Mouse (Mus musculus) limb, embryonic 13.5 days (tissue): ENCODE measurements around the gene Atm. TPM values are rescaled to one million over a fixed set of nuclear protein-coding genes. Genes with fewer than 3 reads are reported as not detected.
A peak's percentile ranks its signal among the peaks of the same experiment; 100 is the strongest.

Experiments
- ATAC-seq: fragments of 200-750 bp; cut with Nextera tagmentation; 2 replicates; pipeline ENCODE4 v1.8.0; 2017; ENCODE audit warnings: low read depth, moderate number of reproducible peaks, moderate TSS enrichment; ENCODE audit not compliant: low FRiP score
- H3K27ac ChIP-seq: fragments of 300-500 bp; sonication (generic); 2 replicates; pipeline ENCODE4 v1.5.1; 2015; ENCODE audit warnings: inconsistent platforms, mild to moderate bottlenecking, moderate library complexity
- H3K27me3 ChIP-seq: fragments of 300-500 bp; sonication (generic); 2 replicates; pipeline ENCODE4 v1.6.1; 2015; ENCODE audit warnings: mild to moderate bottlenecking, inconsistent platforms
- H3K36me3 ChIP-seq: fragments of 300-500 bp; sonication (generic); 2 replicates; pipeline ENCODE4 v1.6.1; 2015; ENCODE audit warnings: inconsistent platforms, mild to moderate bottlenecking, moderate library complexity
- H3K4me1 ChIP-seq: fragments of 300-500 bp; sonication (generic); 2 replicates; pipeline ENCODE4 v1.6.1; 2015; ENCODE audit warnings: inconsistent platforms
- H3K4me2 ChIP-seq: fragments of 300-500 bp; sonication (generic); replicated peaks from 2 replicates; pipeline ENCODE4 v1.6.1; 2015; ENCODE audit warnings: inconsistent platforms, mild to moderate bottlenecking, moderate library complexity
- H3K4me3 ChIP-seq: fragments of 300-500 bp; sonication (generic); 2 replicates; pipeline ENCODE4 v1.5.1; 2015; ENCODE audit warnings: moderate library complexity, mild to moderate bottlenecking, inconsistent platforms
- H3K9ac ChIP-seq: fragments of 300-500 bp; sonication (generic); 2 replicates; pipeline ENCODE4 v1.6.1; 2015; ENCODE audit warnings: mild to moderate bottlenecking, inconsistent platforms
- H3K9me3 ChIP-seq: fragments of 300-500 bp; sonication (generic); 2 replicates; pipeline ENCODE4 v1.6.1; 2016; ENCODE audit warnings: inconsistent platforms
- WGBS: fragments of 180-500 bp; shearing (Covaris S2); methylation state at CpG from one replicate; pipeline ENCODE4 v1.1.7; 2015; 5-methylcytosine and 5-hydroxymethylcytosine counted together
- polyA plus RNA-seq: library from polyadenylated mRNA; unstranded; fragments of >200 nt; fragmentation: Nextera tagmentation; extraction: Ambion mirVana; gene quantifications from 2 replicates; pipeline ENCODE4 v1.2.1, GENCODE M21; 2015

Atm gene
- 16.4 and 18.9 TPM in 2 replicates for polyA plus RNA-seq

DNA sequence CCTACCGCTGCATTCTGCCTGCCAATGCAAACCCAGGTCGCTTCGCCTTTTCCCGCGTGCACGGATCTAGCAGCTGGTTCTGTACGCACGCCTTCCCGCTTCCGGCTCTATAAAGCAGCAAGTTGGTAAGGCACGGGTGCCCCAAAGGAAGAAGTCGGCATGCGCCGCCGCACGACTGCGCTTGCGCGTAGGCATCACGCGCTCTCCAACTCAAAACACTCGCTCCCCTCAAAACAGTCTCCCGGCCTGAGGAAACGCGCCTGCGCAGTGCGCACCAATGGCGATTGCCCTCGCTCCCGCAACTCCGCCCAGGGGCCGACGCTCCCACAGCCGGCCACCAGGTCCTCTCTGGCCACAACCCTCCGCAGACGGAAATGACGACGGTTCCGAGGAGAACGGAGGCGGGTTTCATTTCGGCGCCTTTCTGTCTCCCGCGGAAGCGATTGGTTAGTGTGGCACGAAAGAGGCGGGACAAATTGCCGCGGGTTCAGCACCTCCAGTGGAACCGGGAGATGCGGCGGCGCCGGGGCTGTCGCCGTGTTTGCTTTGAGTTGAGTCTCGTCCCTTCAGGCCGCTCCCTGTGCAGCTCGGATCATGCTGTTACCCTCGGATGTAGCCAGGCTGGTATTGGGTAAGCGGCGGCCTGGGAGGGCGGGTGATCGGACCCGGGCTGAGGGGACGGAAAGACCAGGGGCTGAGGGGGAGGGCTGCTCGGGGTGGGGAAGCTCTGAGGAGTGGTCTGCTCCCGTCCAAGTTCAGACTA is at the start of gene Atm, which contains the start of gene Npat:
Atm (minus strand) TSS at position 183 of the 763 bp plus-strand sequence.
Npat (plus strand) TSS at position 490 of the 763 bp plus-strand sequence.
- Histone ChIP-seq H3K4me2 (peak within 1 kb of the TSS; percentile 90), H3K27ac (peak within 1 kb of the TSS; percentile 92), H3K9ac (peak within 1 kb of the TSS; percentile 93), H3K4me1 (peaks cover 28% of the 10 kb centered on the region), H3K4me3 (peak within 1 kb of the TSS; percentile 92), H3K36me3 (peaks cover 3% of the 10 kb centered on the region; the same call in 1 of the 2 replicates), H3K27me3 (no peaks in the 10 kb centered on the region), H3K9me3 (no peaks in the 10 kb centered on the region)
- peak; percentile 100 for ATAC-seq
- under 1% methylated on average over 69 of the region's 69 CpGs for WGBS

DNA sequence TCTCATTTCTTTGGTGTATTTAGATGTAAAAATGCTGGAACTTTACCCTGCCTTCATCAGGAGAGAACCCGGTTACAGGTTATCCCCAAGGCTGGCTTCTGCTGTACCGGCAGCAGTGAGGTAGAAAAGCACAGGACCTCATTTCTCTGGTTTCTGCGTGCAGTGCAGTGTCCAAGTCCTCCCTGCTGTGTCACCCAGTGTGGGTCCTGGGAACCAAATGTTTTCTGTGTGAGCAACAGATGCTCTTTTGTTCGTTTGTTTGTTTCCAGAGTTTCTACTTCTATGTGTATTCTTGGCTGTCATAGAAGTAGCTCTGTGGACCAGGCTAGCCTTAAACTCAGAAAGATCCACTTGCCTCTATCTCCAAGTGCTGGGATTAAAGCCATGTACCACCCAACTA is 45.3 kb upstream of the Atm start:
- Histone ChIP-seq H3K4me1 (no peaks in the 10 kb centered on the region), H3K4me3 (no peak overlapping the region), H3K36me3 (peaks cover 82% of the 10 kb centered on the region), H3K9ac (no peak overlapping the region), H3K27ac (no peak overlapping the region), H3K27me3 (no peaks in the 10 kb centered on the region), H3K4me2 (no peak overlapping the region), H3K9me3 (no peaks in the 10 kb centered on the region)
- 84% methylated on average over 4 of the region's 4 CpGs for WGBS
- no peak for ATAC-seq

DNA sequence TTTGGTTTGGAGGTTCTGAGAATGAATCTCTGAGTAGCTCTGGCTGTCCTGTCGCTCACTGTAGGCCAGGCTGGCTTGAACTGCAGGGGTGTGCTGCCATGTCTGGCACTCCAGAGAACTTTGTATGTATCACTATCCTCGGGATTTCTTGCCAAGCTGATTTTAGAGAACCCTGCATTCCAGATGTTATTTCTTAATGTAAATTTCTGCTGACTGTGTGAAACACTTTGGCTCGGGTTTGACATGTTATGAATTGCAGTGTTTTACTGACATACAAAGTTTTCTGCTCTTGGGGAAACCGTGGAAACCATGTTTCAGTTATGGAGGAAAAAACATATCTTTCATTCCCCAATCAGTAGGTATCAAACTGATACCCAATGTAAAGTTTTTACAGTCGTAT is 39.2 kb upstream of the Atm start:
- Histone ChIP-seq H3K4me3 (no peak overlapping the region), H3K9me3 (no peaks in the 10 kb centered on the region), H3K4me1 (no peaks in the 10 kb centered on the region), H3K9ac (no peak overlapping the region), H3K27ac (no peak overlapping the region), H3K4me2 (no peak overlapping the region), H3K27me3 (no peaks in the 10 kb centered on the region), H3K36me3 (peaks cover 67% of the 10 kb centered on the region)
- ATAC-seq = no peak
- 85% methylated on average over 5 of the region's 5 CpGs for WGBS

DNA sequence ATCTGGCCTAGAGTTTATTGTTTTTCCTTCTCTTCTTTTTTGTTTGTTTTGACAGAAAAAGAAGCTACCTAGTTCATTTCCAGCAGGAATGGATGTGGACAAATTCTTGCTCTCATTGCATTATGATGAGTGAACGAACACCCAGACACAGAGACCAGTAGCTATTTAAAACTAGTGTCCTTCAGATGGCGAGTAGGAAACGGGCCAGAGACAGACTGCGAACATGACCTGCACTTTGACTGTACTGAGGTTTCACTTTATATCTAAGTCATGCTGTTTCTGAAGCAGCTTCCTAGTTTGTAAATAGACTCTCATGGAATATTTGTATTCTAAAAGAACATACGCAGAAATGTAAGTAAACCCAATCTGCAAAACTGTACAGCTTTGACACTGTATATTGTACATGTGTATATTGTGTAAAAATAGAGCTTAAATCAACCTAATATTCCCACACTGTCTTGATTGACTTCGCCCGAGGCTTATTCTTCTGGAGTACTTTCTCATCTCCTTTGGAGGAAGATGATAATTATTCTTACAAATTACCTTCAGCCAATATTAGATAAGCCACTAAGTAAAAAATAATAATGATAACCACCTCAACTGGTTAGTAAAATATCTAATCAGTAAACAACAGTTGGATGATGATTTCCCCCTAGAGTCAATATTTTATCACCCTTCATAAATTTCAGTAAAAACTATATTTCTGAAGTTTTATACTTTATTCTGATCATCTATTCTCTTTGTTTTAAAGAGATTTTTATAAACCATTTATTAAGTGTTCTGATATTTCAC is 36.2 kb upstream of the Atm start:
- Histone ChIP-seq H3K27me3 (no peaks in the 10 kb centered on the region), H3K27ac (no peak overlapping the region), H3K4me2 (no peak overlapping the region), H3K9me3 (no peaks in the 10 kb centered on the region), H3K9ac (no peak overlapping the region), H3K4me3 (no peak overlapping the region), H3K36me3 (peaks cover 67% of the 10 kb centered on the region), H3K4me1 (no peaks in the 10 kb centered on the region)
- ATAC-seq = no peak
- 94% methylated on average over 7 of the region's 7 CpGs for WGBS

DNA sequence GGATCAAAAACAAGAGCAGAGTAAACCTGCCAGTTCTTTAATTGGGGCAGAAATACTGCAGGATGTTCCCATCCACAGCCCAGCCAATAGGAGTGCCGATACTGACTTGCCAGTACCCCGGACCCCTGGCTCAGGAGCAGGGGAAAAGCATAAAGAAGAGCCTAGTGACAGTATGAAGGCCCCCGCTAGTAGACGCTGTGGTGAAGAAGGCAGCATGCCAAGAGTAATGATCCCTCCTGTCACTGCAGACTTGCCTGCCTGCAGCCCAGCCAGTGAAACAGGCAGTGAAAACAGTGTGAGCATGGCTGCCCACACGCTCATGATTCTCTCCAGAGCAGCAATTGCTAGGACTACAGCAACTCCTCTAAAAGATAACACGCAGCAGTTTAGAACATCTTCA is 34.1 kb upstream of the Atm start:
- no peak for ATAC-seq
- 55% methylated on average over 6 of the region's 6 CpGs for WGBS
- no peak overlapping the region for H3K27ac ChIP-seq
- H3K27me3 ChIP-seq = no peaks in the 10 kb centered on the region
- H3K4me2 ChIP-seq = no peak overlapping the region
- no peak overlapping the region for H3K9ac ChIP-seq
- H3K36me3 ChIP-seq = peaks cover 68% of the 10 kb centered on the region
- no peaks in the 10 kb centered on the region for H3K4me1 ChIP-seq
- no peak overlapping the region for H3K4me3 ChIP-seq
- no peaks in the 10 kb centered on the region for H3K9me3 ChIP-seq

DNA sequence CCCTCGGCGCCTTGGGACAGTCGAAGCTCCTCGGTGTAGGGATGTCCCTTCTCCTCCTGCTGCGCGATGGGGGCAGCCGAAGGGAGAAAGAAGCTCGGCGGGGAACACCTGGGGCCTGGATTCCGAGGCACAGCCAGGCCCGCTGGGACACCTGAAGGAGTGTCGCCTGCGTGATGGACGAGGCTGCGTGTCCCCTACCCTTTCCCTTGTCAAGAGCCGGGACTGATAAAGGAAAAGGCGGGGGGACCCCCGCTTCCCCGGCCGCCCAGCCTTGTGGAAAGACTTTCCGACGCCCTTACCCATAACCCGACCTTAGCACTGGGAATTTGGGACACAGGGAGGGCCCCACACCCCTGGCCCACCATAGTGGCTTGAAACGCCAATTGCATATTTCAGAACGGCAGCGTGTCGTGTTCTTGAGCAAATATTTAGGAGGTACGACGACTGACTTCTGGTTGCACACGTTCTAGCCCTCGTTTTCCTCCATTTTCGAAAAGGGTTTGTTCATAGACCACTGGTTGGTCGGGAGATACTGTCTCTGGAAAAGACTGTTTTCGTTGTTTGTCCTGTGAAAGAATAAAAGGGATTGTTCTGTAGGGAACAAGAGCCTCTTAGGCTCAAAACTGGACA is 911 bp upstream of the Atm start:
- peak overlapping the region; percentile 93 for H3K9ac ChIP-seq
- peaks cover 28% of the 10 kb centered on the region for H3K4me1 ChIP-seq
- no peaks in the 10 kb centered on the region for H3K27me3 ChIP-seq
- no peaks in the 10 kb centered on the region for H3K9me3 ChIP-seq
- ATAC-seq = no peak; the same call in 1 of the 2 replicates
- peak overlapping the region; percentile 92 for H3K27ac ChIP-seq
- WGBS = under 1% methylated on average over 32 of the region's 34 CpGs
- H3K36me3 ChIP-seq = no peaks in the 10 kb centered on the region
- H3K4me3 ChIP-seq = peak overlapping the region; percentile 92
- H3K4me2 ChIP-seq = peak overlapping the region; percentile 78

DNA sequence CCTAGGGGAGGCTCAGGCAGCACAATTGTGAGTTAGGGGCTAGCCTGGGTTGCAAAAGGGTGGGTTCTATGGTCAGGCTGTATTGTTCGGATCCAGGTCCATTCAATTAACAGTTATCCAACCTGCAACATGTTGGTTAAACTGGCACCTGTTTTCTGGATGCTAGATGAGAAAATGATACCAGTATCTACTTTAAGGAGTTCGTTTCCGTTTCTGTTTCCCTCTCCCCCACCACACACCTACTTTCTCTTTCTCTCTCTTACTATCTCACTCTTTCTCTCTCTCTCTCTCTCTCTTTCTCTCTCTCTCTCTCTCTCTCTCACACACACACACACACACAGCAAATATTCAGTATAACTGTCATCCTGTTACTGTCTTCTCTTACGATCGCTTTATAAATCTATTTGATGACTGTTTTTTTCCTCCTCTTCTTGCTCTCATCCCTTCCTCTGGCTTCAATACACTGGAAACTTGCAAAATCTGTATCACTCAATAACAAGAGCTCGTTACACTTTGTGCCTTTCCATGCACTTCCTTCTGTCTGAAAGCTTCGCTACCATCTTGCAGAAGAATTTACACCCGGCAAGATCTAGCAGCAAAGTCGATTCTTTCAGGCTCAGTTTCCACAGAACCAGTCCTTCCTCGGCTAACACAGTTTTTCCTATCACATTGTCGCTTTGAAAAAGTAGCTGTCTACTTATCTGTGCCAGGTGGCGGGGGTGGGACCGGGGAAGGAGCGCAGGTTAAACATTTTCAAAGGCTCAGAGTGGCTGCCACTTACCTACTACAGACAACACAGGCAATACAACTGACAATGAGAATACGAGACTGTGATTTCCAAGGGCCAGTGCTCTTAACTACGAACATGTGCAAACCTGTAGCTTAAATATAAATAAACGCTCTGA is 872 bp downstream of the Atm start:
- peak overlapping the region; percentile 79 for H3K27ac ChIP-seq
- no peaks in the 10 kb centered on the region for H3K9me3 ChIP-seq
- 14% methylated on average over 17 of the region's 17 CpGs for WGBS
- ATAC-seq = no peak
- H3K4me3 ChIP-seq = peak overlapping the region; percentile 92
- H3K4me2 ChIP-seq = peak overlapping the region; percentile 90
- peak overlapping the region; percentile 77 for H3K9ac ChIP-seq
- peaks cover 12% of the 10 kb centered on the region for H3K36me3 ChIP-seq
- peaks cover 28% of the 10 kb centered on the region for H3K4me1 ChIP-seq
- H3K27me3 ChIP-seq = no peaks in the 10 kb centered on the region

DNA sequence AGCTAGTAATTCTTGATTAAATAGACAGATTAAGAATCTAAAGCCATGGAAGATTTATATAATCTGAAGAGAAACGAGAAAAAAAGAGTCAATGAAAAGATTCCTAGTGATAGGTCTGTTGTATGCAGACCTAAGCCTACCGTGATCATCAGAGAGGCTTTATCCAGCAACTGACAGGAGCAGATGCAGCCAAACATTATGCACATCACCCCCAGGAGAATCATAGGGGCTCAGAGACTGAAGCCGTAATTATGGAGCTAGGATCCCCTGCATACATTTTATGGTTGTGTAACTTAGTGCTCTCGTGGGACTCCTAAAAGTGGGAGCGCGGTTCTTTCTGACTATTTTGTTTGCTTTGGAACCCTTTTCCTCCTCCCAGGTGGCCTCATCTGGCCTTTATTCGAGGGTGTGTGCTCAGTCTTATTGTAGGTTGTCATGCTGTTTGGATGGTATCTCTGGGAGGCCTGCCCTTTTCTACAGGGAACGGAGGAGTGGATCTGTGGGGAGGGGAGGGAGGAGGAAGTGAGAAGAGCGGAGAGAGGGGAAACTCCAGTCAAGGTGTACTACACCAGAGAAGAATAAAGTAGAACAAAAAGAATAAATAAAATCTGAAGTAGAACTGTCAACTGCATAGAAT is 19.0 kb downstream of the Atm start:
- Histone ChIP-seq H3K4me1 (no peaks in the 10 kb centered on the region), H3K4me2 (no peak overlapping the region), H3K4me3 (no peak overlapping the region), H3K9ac (no peak overlapping the region), H3K27me3 (no peaks in the 10 kb centered on the region), H3K27ac (no peak overlapping the region), H3K36me3 (peaks cover 26% of the 10 kb centered on the region), H3K9me3 (no peaks in the 10 kb centered on the region)
- 57% methylated on average over 9 of the region's 9 CpGs for WGBS
- ATAC-seq = no peak

DNA sequence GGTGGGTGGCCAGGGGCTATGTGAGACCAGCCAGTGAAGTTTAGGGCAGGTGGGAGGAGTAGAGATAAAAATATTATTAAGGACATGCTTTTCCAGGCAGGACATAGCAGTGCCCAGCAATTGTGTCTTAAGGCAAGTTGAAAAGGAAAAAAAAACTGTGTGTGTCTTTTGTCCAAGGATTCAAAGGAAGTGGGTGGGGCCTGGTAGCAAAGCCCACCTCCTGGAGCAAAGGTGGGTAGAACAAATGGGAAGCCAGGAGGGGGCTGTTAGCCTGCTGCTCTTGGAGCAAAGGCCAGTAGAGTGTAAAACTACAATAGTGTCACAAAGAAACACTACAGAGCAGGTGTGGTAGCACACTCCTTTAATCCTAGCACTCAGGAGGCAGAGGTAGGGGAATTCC is 22.4 kb downstream of the Atm start:
- H3K4me1 ChIP-seq = no peaks in the 10 kb centered on the region
- no peak for ATAC-seq
- peaks cover 32% of the 10 kb centered on the region for H3K36me3 ChIP-seq
- H3K27me3 ChIP-seq = no peaks in the 10 kb centered on the region
- no peak overlapping the region for H3K4me2 ChIP-seq
- H3K9ac ChIP-seq = no peak overlapping the region
- H3K27ac ChIP-seq = no peak overlapping the region
- no peak overlapping the region for H3K4me3 ChIP-seq
- no peaks in the 10 kb centered on the region for H3K9me3 ChIP-seq

DNA sequence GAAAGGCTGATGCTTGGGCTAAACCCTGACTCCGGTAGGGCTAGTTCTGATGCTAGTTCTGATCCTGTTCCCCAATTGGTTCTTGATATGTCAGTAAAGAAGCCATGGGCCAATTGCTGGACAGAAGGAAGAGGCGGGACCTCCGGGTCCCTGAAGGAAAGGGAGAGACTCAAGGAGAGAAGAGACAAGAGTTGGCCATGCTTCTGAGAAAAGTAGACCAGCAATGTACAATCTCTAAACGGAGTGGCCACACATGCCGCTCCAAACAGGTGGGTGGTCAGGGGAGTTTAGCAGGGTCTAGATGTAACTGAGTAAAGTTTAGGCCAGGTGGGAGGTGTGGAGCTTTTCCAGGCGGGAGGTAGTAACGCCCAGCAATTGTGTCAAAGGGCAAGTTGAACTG is 28.5 kb downstream of the Atm start:
- no peak overlapping the region for H3K4me3 ChIP-seq
- no peaks in the 10 kb centered on the region for H3K4me1 ChIP-seq
- no peak for ATAC-seq
- H3K4me2 ChIP-seq = no peak overlapping the region
- no peak overlapping the region for H3K9ac ChIP-seq
- H3K36me3 ChIP-seq = peaks cover 38% of the 10 kb centered on the region
- 90% methylated on average over 7 of the region's 7 CpGs for WGBS
- H3K27me3 ChIP-seq = no peaks in the 10 kb centered on the region
- no peak overlapping the region for H3K27ac ChIP-seq
- no peaks in the 10 kb centered on the region for H3K9me3 ChIP-seq

DNA sequence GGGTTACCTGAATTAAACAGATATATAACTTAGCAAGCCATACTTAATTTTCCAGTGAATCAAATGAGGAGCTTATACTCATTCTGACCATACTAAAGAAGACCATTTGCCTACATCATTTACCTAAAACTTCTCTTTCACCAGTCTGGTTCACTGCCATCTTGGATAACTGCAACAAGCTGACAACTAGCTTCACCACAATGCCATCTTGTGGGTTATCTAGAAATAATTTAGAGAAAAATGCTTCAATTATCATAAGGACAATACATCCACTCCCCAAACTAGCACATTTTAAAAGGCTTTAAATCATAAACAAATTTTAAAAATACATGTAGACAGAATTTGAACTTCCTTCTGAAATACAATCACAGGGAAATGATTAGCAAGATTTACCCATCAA is 50.7 kb downstream of the Atm start:
- H3K36me3 ChIP-seq = peaks cover 50% of the 10 kb centered on the region
- H3K4me2 ChIP-seq = no peak overlapping the region
- no peak overlapping the region for H3K4me3 ChIP-seq
- no peaks in the 10 kb centered on the region for H3K9me3 ChIP-seq
- H3K27me3 ChIP-seq = no peaks in the 10 kb centered on the region
- H3K27ac ChIP-seq = no peak overlapping the region
- no peak for ATAC-seq
- H3K4me1 ChIP-seq = no peaks in the 10 kb centered on the region
- H3K9ac ChIP-seq = no peak overlapping the region
